Comparison of ENCODE assay signal across 8 mouse cellular contexts in the genomic region with DNA sequence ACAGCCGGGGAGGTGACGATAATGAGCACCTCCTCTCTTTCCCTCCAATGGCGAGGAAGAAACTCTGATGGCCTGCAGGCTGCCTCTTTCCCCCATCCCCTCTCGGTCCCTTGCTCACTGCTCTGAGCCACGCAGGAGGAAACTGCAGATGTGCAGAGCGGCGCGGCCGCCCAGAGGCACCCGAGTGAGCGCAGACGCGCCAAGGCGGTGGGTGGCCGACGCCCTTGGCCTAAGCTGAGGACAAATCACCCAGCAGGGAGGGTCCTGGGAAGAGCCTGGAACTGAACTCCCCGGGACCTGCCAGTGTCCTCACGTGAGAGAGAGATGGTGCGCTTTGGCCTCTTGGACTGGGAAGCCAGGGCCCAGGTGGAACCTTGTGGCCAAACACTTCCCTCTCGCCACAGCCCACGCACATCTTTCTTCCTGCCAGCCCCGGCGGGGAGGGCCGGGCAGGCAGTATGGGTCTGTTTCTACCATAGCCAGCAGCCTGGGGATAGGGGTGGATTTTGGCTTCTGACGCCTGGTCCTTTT.
DNase-seq lines count a peak whose midpoint lies in the region; ATAC-seq and TF ChIP-seq lines count a peak whose summit lies in the region.

No protein-coding gene starts in this region.

- TF ChIP-seq CTCF in hindbrain, postnatal 0 days (IDR thresholded peaks at IDR 0.05; ENCODE audit: low read depth), result no peak

- peak overlapping the region; percentile 54 for H3K4me2 ChIP-seq in lung, embryonic 16.5 days (ENCODE audit: low read depth, low read length)
- peak overlapping the region; percentile 50 for H3K4me2 ChIP-seq in hindbrain, postnatal 0 days (ENCODE audit: low read depth, low read length)
- peak overlapping the region; percentile 61 for H3K4me2 ChIP-seq in midbrain, embryonic 16.5 days (ENCODE audit: low read length)

- ATAC-seq in lung, embryonic 16.5 days (ENCODE audit: low read depth), result peak; percentile 41; the same call in 1 of the 2 replicates
- ATAC-seq in hindbrain, postnatal 0 days, result peak; percentile 43
- peak; percentile 19; the same call in 1 of the 2 replicates for ATAC-seq in midbrain, embryonic 16.5 days
- ATAC-seq in inflammation-experienced regulatory T-cells, adult 6 months, result no peak

- H3K36me3 ChIP-seq in lung, embryonic 16.5 days (ENCODE audit: control insufficient read depth, insufficient read depth, low read length), result no peaks in the 10 kb centered on the region
- no peaks in the 10 kb centered on the region for H3K36me3 ChIP-seq in hindbrain, postnatal 0 days (ENCODE audit: insufficient read depth, low read length)
- H3K36me3 ChIP-seq in midbrain, embryonic 16.5 days (ENCODE audit: control insufficient read depth, insufficient read depth, low read length), result no peaks in the 10 kb centered on the region

- no peak overlapping the region for H3K27ac ChIP-seq in lung, embryonic 16.5 days (ENCODE audit: low read length)
- peak overlapping the region; percentile 81 for H3K27ac ChIP-seq in hindbrain, postnatal 0 days
- H3K27ac ChIP-seq in midbrain, embryonic 16.5 days (ENCODE audit: low read length), result peak overlapping the region; percentile 86

- H3K4me3 ChIP-seq in lung, embryonic 16.5 days (ENCODE audit: low read length), result peak overlapping the region; percentile 28
- peak overlapping the region; percentile 17 for H3K4me3 ChIP-seq in hindbrain, postnatal 0 days (ENCODE audit: low read length)
- H3K4me3 ChIP-seq in midbrain, embryonic 16.5 days (ENCODE audit: low read depth, low read length), result peak overlapping the region; percentile 22

- H3K9me3 ChIP-seq in lung, embryonic 16.5 days (ENCODE audit: control insufficient read depth, low read length), result no peaks in the 10 kb centered on the region
- no peaks in the 10 kb centered on the region for H3K9me3 ChIP-seq in hindbrain, postnatal 0 days (ENCODE audit: low read length)
- no peaks in the 10 kb centered on the region for H3K9me3 ChIP-seq in midbrain, embryonic 16.5 days (replicated peaks; ENCODE audit: control insufficient read depth, low read length, poor library complexity, severe bottlenecking)

- DNase-seq in lung, postnatal 36 days, result no peak
- peak; percentile 62 for DNase-seq in embryo, embryonic 10 days (ENCODE audit: low spot score)
- peak; percentile 58 for DNase-seq in gastrocnemius, postnatal 10 days
- peak; percentile 65 for DNase-seq in hindbrain, postnatal 0 days (ENCODE audit: low spot score)
- DNase-seq in frontal cortex, postnatal 14 days (ENCODE audit: low spot score in 2 of 2), result no peak

- H3K9ac ChIP-seq in lung, embryonic 16.5 days (ENCODE audit: low read length), result peak overlapping the region; percentile 31; the same call in 1 of the 2 replicates
- peak overlapping the region; percentile 33; the same call in 1 of the 2 replicates for H3K9ac ChIP-seq in hindbrain, postnatal 0 days (replicated peaks; ENCODE audit: low read length)
- H3K9ac ChIP-seq in midbrain, embryonic 16.5 days (ENCODE audit: low read depth, low read length), result peak overlapping the region; percentile 65

- 6% methylated on average over 25 of the region's 25 CpGs for WGBS in lung, embryonic 16.5 days
- 11% methylated on average over 25 of the region's 25 CpGs for WGBS in hindbrain, postnatal 0 days
- WGBS in midbrain, embryonic 16.5 days, result 6% methylated on average over 24 of the region's 25 CpGs

- peaks cover 28% of the 10 kb centered on the region for H3K4me1 ChIP-seq in lung, embryonic 16.5 days (replicated peaks; ENCODE audit: control insufficient read depth, insufficient read depth, low read length)
- H3K4me1 ChIP-seq in hindbrain, postnatal 0 days (ENCODE audit: insufficient read depth, low read length), result peaks cover 30% of the 10 kb centered on the region
- peaks cover 51% of the 10 kb centered on the region for H3K4me1 ChIP-seq in midbrain, embryonic 16.5 days (ENCODE audit: control insufficient read depth, insufficient read depth, low read length)

- peaks cover 26% of the 10 kb centered on the region for H3K27me3 ChIP-seq in lung, embryonic 16.5 days (ENCODE audit: control insufficient read depth, insufficient read depth, low read depth, low read length)
- H3K27me3 ChIP-seq in hindbrain, postnatal 0 days (ENCODE audit: insufficient read depth, low read length), result no peaks in the 10 kb centered on the region
- H3K27me3 ChIP-seq in midbrain, embryonic 16.5 days (ENCODE audit: control insufficient read depth, insufficient read depth, low read depth, low read length), result no peaks in the 10 kb centered on the region

Comparison
In these comparisons a context has a peak if more than half of its experiments do, and no peak if none do; other contexts are left out.
1. DNase-seq: peak in embryo, embryonic 10 days (single experiment), gastrocnemius, postnatal 10 days (single experiment) and hindbrain, postnatal 0 days (single experiment); none in lung, postnatal 36 days (single experiment) and frontal cortex, postnatal 14 days (0 of 2).
2. Peak in every context shown above with its lines, with median percentiles within 50 percentile points of each other: H3K4me2 ChIP-seq, H3K4me3 ChIP-seq and H3K9ac ChIP-seq.